Mouse (Mus musculus) limb, embryonic 11.5 days (tissue): ENCODE results near the gene Tnip2. TPM values are rescaled to one million over a fixed set of nuclear protein-coding genes. Genes with fewer than 3 reads are reported as not detected.

ENCODE experiments used
- ATAC-seq: fragments of 200-750 bp; cut with Nextera tagmentation; 2 replicates; pipeline ENCODE4 v1.8.0; 2017; ENCODE audit warnings: low read depth; ENCODE audit not compliant: insufficient number of reproducible peaks, low FRiP score, low TSS enrichment
- DNase-seq: peaks from one replicate; pipeline ENCODE4 v3.0.0-alpha.2; 2015; ENCODE audit warnings: low spot score
- H3K27ac ChIP-seq: fragments of 300-500 bp; sonication (generic); replicated peaks from 2 replicates; pipeline ENCODE4 v1.5.1; 2014; ENCODE audit warnings: low read depth, mild to moderate bottlenecking, low read length
- H3K27me3 ChIP-seq: fragments of 300-500 bp; sonication (generic); 2 replicates; pipeline ENCODE4 v1.6.1; 2014; ENCODE audit warnings: mild to moderate bottlenecking, low read length, mixed read lengths; ENCODE audit not compliant: control insufficient read depth, insufficient read depth
- H3K36me3 ChIP-seq: fragments of 300-500 bp; sonication (generic); 2 replicates; pipeline ENCODE4 v1.6.1; 2014; ENCODE audit warnings: mild to moderate bottlenecking, low read length, moderate library complexity, mixed read lengths; ENCODE audit not compliant: control insufficient read depth, insufficient read depth
- H3K4me1 ChIP-seq: fragments of 300-500 bp; sonication (generic); 2 replicates; pipeline ENCODE4 v1.6.1; 2014; ENCODE audit warnings: low read length, mixed read lengths; ENCODE audit not compliant: control insufficient read depth, insufficient read depth
- H3K4me2 ChIP-seq: fragments of 300-500 bp; sonication (generic); 2 replicates; pipeline ENCODE4 v1.6.1; 2014; ENCODE audit warnings: low read depth, mild to moderate bottlenecking, moderate library complexity; ENCODE audit not compliant: severe bottlenecking
- H3K4me3 ChIP-seq: fragments of 300-500 bp; sonication (generic); 2 replicates; pipeline ENCODE4 v1.5.1; 2014; ENCODE audit warnings: low read depth, low read length
- H3K9ac ChIP-seq: fragments of 300-500 bp; sonication (generic); 2 replicates; pipeline ENCODE4 v1.6.1; 2014; ENCODE audit warnings: mild to moderate bottlenecking, low read length
- H3K9me3 ChIP-seq: fragments of 300-500 bp; sonication (generic); 2 replicates; pipeline ENCODE4 v1.6.1; 2016; ENCODE audit warnings: low read length; ENCODE audit not compliant: control insufficient read depth
- WGBS: fragments of 180-500 bp; shearing (Covaris S2); extraction: QIAGEN DNeasy Blood & Tissue Kit; methylation state at CpG from one replicate; pipeline ENCODE4 v1.1.7; 2014; 5-methylcytosine and 5-hydroxymethylcytosine counted together
- polyA plus RNA-seq: library from polyadenylated mRNA; unstranded; fragments of >200 nt; fragmentation: Nextera tagmentation; extraction: Ambion mirVana; gene quantifications from 2 replicates; pipeline ENCODE4 v1.2.1, GENCODE M21; 2014

Tnip2 gene
- polyA plus RNA-seq, 1 experiment from 2014 or later = 4.4 TPM

DNA sequence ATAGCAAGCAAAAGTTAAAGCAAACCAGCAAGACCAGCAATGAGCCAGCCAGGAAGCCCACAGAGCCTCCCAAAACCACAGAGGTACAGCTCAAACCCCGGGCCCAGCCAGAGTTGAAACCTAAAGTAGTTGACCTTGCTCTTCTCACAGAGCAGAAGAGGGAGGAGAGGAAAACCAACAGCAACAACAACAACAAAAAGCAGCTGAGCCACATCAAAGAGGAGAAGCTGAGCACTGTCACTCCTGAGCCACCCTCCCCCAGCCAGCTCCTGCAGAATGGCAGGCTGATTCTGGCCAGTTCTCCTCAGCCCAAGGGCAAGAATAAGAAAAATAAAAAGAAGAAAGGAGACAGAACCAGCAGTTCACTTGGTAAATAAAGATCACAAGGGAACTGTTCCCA is 47.7 kb downstream of the Tnip2 start:
- WGBS = 95% methylated on average over 1 of the region's 1 CpGs
- Histone ChIP-seq H3K27ac (no peak overlapping the region), H3K27me3 (no peaks in the 10 kb centered on the region), H3K36me3 (peaks cover 12% of the 10 kb centered on the region; the same call in 1 of the 2 replicates), H3K9ac (no peak overlapping the region), H3K4me2 (no peak overlapping the region), H3K9me3 (no peaks in the 10 kb centered on the region), H3K4me1 (no peaks in the 10 kb centered on the region), H3K4me3 (no peak overlapping the region)
- ATAC-seq (no peak), DNase-seq (no peak)

DNA sequence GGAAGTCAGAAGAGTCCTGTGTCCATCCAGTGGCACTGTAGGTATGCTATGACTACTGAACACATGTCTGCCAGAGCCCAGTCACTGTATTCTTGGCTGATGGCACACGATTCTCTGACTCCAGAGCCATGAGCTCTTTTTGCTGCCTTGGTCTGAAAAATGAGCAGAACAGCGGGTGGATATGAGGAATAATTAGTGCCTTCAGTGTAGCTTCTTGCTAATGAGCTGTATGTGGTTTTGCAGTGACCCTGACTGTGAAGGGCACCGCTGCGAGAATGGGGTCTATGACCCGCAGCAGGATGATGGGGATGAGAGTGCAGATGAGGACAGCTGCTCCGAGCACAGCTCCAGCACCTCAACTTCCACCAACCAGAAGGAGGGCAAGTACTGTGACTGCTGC is 52.0 kb downstream of the Tnip2 start:
- Histone ChIP-seq H3K27ac (no peak overlapping the region), H3K9ac (no peak overlapping the region), H3K4me2 (no peak overlapping the region), H3K27me3 (no peaks in the 10 kb centered on the region), H3K4me1 (no peaks in the 10 kb centered on the region), H3K36me3 (peaks cover 35% of the 10 kb centered on the region; the same call in 1 of the 2 replicates), H3K9me3 (no peaks in the 10 kb centered on the region), H3K4me3 (no peak overlapping the region)
- ATAC-seq (no peak), DNase-seq (no peak)
- 92% methylated on average over 6 of the region's 6 CpGs for WGBS

DNA sequence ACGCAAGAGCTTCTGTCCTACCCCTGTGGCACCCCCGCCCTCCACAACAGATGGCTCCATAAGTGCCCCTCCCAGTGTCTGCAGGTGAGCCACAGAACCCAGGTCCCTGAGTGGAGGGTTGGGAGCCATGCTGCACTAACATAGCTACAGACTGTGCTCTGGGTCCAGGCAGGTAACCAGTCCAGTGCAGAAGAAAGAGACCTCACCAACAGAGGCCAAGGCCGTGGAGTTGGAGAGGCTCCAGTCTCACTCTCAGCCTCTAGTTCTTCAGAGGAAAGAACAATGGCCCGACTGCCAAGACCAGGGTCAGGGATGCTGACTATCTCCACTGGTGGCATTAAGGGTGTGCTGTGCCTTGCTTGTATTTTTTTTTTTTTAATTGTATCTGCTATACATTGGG is 52.5 kb downstream of the Tnip2 start:
- H3K9ac ChIP-seq = no peak overlapping the region
- H3K27me3 ChIP-seq = no peaks in the 10 kb centered on the region
- DNase-seq = no peak
- no peak overlapping the region for H3K4me3 ChIP-seq
- peaks cover 35% of the 10 kb centered on the region; the same call in 1 of the 2 replicates for H3K36me3 ChIP-seq
- 94% methylated on average over 4 of the region's 4 CpGs for WGBS
- H3K4me1 ChIP-seq = no peaks in the 10 kb centered on the region
- no peak overlapping the region for H3K27ac ChIP-seq
- H3K4me2 ChIP-seq = no peak overlapping the region
- no peak for ATAC-seq
- no peaks in the 10 kb centered on the region for H3K9me3 ChIP-seq

DNA sequence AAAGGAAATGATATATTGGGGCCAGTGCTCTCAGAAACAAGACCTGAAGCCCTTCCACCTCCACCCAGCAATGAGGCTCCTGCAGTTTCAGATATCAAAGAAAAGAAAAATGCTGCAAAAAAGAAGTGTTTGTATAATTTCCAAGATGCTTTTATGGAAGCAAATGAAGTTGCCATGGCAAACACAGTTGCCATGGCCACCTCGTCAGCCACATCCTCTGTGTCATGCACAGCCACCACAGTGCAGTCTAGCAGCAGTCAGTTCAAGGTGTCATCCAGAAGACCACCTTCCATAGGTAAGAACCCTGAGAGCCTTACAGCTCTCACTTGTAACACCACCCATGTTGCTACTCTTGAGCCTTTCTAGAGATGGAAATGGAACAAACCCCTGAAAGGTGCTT is 54.8 kb downstream of the Tnip2 start:
- DNase-seq = no peak
- H3K27ac ChIP-seq = no peak overlapping the region
- no peak overlapping the region for H3K4me3 ChIP-seq
- WGBS = 89% methylated on average over 1 of the region's 1 CpGs
- H3K4me1 ChIP-seq = no peaks in the 10 kb centered on the region
- no peaks in the 10 kb centered on the region for H3K9me3 ChIP-seq
- H3K27me3 ChIP-seq = no peaks in the 10 kb centered on the region
- ATAC-seq = no peak
- no peak overlapping the region for H3K9ac ChIP-seq
- peaks cover 31% of the 10 kb centered on the region; the same call in 1 of the 2 replicates for H3K36me3 ChIP-seq
- H3K4me2 ChIP-seq = no peak overlapping the region

DNA sequence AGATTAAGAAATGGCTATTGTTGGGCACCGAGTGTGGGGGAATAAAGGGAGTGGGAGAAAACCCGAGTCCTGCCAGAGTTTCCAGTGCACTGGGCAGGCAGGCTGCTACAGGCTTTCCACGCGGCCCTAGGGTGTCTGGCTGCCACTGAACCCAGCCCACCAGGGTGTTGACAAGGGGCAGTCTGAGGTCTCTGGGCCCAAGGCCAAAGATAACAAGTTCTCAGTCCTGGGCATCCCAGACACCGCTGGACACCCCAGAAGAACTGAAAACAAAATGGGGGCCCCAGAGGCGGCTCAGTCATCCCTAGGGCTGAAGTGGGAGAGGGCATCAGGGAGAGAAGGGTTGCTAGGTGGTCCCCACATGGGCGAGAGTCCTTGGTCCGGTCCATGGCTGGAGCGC is 67.6 kb downstream of the Tnip2 start:
- H3K27ac ChIP-seq = no peak overlapping the region
- ATAC-seq (no peak), DNase-seq (no peak)
- 92% methylated on average over 9 of the region's 9 CpGs for WGBS
- no peaks in the 10 kb centered on the region for H3K4me1 ChIP-seq
- peaks cover 20% of the 10 kb centered on the region; the same call in 1 of the 2 replicates for H3K36me3 ChIP-seq
- no peaks in the 10 kb centered on the region for H3K9me3 ChIP-seq
- H3K9ac ChIP-seq = no peak overlapping the region
- H3K4me2 ChIP-seq = no peak overlapping the region
- no peak overlapping the region for H3K4me3 ChIP-seq
- no peaks in the 10 kb centered on the region for H3K27me3 ChIP-seq

Other genes starting within 250 kb of the Tnip2 start
- gene Zfyve28, start 225.5 kb downstream of the Tnip2 start, polyA plus RNA-seq = 0.37 and 0.61 TPM in 2 replicates
- gene Cfap99, start 225.4 kb downstream of the Tnip2 start, polyA plus RNA-seq = not detected in 2 replicates
- gene Rnf4, start 177.7 kb downstream of the Tnip2 start, polyA plus RNA-seq = 187 and 206 TPM in 2 replicates
- gene Fam193a, start 144.1 kb downstream of the Tnip2 start, polyA plus RNA-seq = 15.3 and 16.5 TPM in 2 replicates
- 7.5 and 10.8 TPM in 2 replicates for gene Sh3bp2, start 11.8 kb upstream of the Tnip2 start, polyA plus RNA-seq
- gene Add1, start 59.7 kb upstream of the Tnip2 start, polyA plus RNA-seq = 149 and 155 TPM in 2 replicates
- gene Mfsd10, start 123.2 kb upstream of the Tnip2 start, polyA plus RNA-seq = 103 TPM in 2 replicates
- 36.3 and 37.2 TPM in 2 replicates for gene Nop14, start 146.2 kb upstream of the Tnip2 start, polyA plus RNA-seq
- 1.4 and 2.5 TPM in 2 replicates for gene Grk4, start 146.4 kb upstream of the Tnip2 start, polyA plus RNA-seq
- 15.0 and 16.4 TPM in 2 replicates for gene Htt, start 247.7 kb upstream of the Tnip2 start, polyA plus RNA-seq